Mouse (Mus musculus): ENCODE measurements around the gene Cts3.
"Not testable (repeated sequence)": the region's sequence is repeated elsewhere in the genome, so short reads cannot be mapped to it uniquely, and the experiment has no call there.

Gene Cts3

GRCm38 (mm10) chr13:61570027-61570426 is at the start of gene Cts3:
Gene Cts3 (minus strand): TSS chr13:61570127.
- DNase-seq (ENCODE audit: low read depth): no peak

GRCm38 (mm10) chr13:61568074-61568473 is 1.9 kb downstream of the Cts3 start, which contains the start of gene Gm49352:
Gene Gm49352 (minus strand): TSS chr13:61568174.
- DNase-seq (ENCODE audit: low read depth): not testable (repeated sequence)

DNA sequence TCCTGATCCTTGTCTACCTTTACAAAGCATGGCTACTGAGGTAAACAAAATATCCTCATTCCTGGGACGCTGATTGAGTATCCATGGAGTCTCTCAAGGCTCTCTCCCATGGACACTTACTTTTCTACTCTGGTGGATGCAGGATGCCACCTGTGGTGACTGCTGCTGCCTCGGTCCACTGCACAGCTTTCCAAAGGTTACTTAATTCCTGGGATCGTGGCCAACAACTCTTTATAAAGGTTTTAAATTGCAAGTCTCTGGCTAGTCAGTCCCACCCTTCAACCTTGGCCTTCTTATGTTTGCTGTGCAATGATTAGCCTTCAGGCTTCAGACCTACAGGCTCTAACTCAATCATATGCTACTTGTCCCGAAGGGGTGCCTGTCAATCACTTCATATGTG is 28.3 kb downstream of the Cts3 start, which contains the start of gene Ctsm:
Ctsm (minus strand) TSS at position 209 of the 400 bp plus-strand sequence.
- no peak for DNase-seq (ENCODE audit: low read depth)

Data from 416B (cell line).